Mouse (Mus musculus): ENCODE data around the gene Vdac1. TPM values are rescaled to one million over a fixed set of nuclear protein-coding genes. Genes with fewer than 3 reads are reported as not detected.
A peak's percentile ranks its signal among the peaks of the same experiment; 100 is the strongest.
"Not testable (repeated sequence)": the region's sequence is repeated elsewhere in the genome, so short reads cannot be mapped to it uniquely, and the experiment has no call there.

Gene Vdac1
- polyA plus RNA-seq, 1 experiment from 2014 or later = 232 TPM

DNA sequence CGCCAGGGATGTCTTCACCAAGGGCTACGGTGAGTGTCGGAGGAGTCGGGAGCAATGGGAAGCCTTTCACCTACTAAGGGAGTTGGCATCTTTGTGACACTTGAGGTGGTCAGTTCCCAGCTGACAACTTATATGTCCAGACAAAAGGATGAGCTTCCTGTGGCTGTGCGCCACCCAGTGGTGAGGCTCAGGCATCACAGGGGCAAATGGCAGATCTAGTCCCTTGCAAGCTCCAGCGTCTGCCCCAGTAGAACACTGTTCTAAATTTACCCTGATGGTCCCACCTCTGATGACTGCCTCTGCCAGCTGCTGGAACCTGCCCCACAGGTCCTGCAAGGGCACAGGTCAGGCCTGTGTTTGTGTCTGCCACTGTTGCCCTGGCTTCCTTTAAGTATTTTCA is 13.7 kb downstream of the Vdac1 start:
- Histone ChIP-seq H3K27ac (no peak overlapping the region), H3K79me2 (ENCODE audit: inconsistent target) (peaks cover 59% of the 10 kb centered on the region), H3K4me3 (ENCODE audit: inconsistent target) (no peak overlapping the region), H3K36me3 (ENCODE audit: inconsistent target) (peaks cover 48% of the 10 kb centered on the region)
- 81% methylated on average over 6 of the region's 6 CpGs for WGBS (ENCODE audit: missing documents)

- H3K27ac ChIP-seq = no peak overlapping the region
- peaks cover 65% of the 10 kb centered on the region for H3K36me3 ChIP-seq (ENCODE audit: inconsistent target)
- 94% methylated on average over 4 of the region's 4 CpGs for WGBS (ENCODE audit: missing documents)
- no peak overlapping the region for H3K4me3 ChIP-seq (ENCODE audit: inconsistent target)
- H3K79me2 ChIP-seq (ENCODE audit: inconsistent target) = peaks cover 27% of the 10 kb centered on the region
These were observed 16.9 kb downstream of the Vdac1 start for GRCm38 (mm10) chr11:52377579-52377978.

DNA sequence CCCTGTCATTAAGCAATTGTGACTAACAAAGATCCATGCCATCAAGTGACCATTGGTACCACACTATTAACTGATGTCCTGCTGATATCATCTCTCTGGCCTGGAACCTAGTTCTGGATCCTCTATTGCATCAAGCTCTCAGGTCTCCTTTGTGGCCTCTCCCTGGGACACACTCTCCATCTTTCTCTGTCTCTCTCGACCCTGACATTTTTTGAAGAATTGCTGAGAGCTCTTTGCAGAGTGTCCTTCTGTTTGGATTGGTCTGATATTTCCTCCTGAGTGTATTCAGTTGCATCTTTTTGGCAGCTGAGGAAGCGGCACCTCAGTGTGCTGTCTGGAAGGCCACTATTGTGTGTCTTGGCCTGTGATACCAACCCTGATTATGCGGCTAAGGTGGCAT is 18.6 kb downstream of the Vdac1 start:
- H3K4me3 ChIP-seq (ENCODE audit: inconsistent target) = no peak overlapping the region
- no peak overlapping the region for H3K27ac ChIP-seq
- H3K79me2 ChIP-seq (ENCODE audit: inconsistent target) = peaks cover 10% of the 10 kb centered on the region; the same call in 1 of the 2 replicates
- H3K36me3 ChIP-seq (ENCODE audit: inconsistent target) = peaks cover 79% of the 10 kb centered on the region
- 92% methylated on average over 3 of the region's 3 CpGs for WGBS (ENCODE audit: missing documents)

- no peaks in the 10 kb centered on the region for H3K79me2 ChIP-seq (ENCODE audit: inconsistent target)
- no peak overlapping the region for H3K4me3 ChIP-seq (ENCODE audit: inconsistent target)
- H3K27ac ChIP-seq = no peak overlapping the region
- peaks cover 68% of the 10 kb centered on the region for H3K36me3 ChIP-seq (ENCODE audit: inconsistent target)
- 92% methylated on average over 14 of the region's 14 CpGs for WGBS (ENCODE audit: missing documents)
These were observed 23.1 kb downstream of the Vdac1 start for GRCm38 (mm10) chr11:52383741-52384140.

DNA sequence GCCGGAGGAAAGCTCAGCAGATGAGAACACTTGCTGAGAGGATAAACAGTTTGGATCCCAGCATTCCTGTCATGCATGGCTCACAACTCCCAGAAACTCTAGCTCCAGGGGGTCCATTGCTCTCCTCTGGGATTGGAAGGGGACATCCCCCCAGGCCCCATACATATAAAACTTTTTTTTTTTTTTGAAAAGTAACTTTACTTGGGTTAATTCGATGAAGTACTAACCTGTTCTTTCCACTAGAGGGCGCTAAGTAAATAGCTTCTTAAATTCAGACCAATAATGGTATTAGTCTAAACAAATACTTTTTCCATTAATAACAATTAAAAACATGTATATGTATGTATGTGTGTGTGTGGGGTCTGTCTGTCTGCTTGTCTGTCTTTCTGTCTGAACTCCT is 24.0 kb downstream of the Vdac1 start:
- WGBS (ENCODE audit: missing documents) = 0% methylated on average over 1 of the region's 3 CpGs

DNA sequence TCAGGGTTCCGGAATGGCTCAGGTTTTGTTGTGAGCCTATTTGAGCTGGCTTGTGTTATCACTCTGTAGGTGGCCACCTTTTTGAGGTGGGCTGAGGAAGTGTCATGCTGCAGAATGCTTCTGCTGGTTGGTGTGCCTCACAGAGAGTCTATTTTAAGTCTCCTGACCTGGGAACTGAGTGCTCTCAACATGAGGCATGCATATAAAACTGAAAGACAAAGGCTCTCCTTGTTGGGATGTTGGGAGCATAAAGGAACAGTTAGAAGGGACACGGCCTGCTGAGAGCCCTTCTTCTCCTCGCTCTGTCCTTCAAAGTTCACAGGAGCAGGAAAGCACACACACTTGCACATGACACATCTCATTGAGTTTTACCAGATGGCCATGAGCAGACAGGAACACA is 26.2 kb downstream of the Vdac1 start:
- WGBS (ENCODE audit: missing documents) = 96% methylated on average over 3 of the region's 3 CpGs
- no peak overlapping the region for H3K4me3 ChIP-seq (ENCODE audit: inconsistent target)
- no peak overlapping the region for H3K27ac ChIP-seq
- H3K36me3 ChIP-seq (ENCODE audit: inconsistent target) = peaks cover 51% of the 10 kb centered on the region
- H3K79me2 ChIP-seq (ENCODE audit: inconsistent target) = no peaks in the 10 kb centered on the region

More for the DNA sequence above, 24.0 kb downstream of the Vdac1 start:
- Histone ChIP-seq H3K79me2 (ENCODE audit: inconsistent target) (no peaks in the 10 kb centered on the region), H3K36me3 (ENCODE audit: inconsistent target) (peaks cover 61% of the 10 kb centered on the region), H3K27ac (no peak overlapping the region), H3K4me3 (ENCODE audit: inconsistent target) (no peak overlapping the region)

DNA sequence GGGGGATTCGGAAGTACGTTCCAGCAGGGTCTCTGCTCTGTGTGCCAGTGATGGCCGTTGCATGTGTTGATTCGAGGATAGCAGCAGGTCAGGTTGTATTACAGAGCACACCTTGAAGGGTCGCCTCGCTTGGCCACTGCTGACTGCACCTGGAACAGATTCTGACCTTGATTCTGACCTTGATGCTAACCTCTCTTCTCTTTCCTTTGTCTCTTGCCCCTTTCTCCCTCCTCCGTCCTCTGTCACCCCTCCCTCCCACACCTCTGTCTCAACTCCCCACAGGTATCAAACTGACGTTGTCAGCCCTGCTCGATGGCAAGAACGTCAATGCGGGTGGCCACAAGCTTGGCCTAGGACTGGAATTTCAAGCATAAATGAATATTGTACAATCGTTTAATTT is 27.5 kb downstream of the Vdac1 start:
- 98% methylated on average over 12 of the region's 12 CpGs for WGBS (ENCODE audit: missing documents)
- Histone ChIP-seq H3K27ac (no peak overlapping the region), H3K79me2 (ENCODE audit: inconsistent target) (no peaks in the 10 kb centered on the region), H3K36me3 (ENCODE audit: inconsistent target) (peaks cover 39% of the 10 kb centered on the region), H3K4me3 (ENCODE audit: inconsistent target) (no peak overlapping the region)

- H3K27ac ChIP-seq; H3K79me2 ChIP-seq (ENCODE audit: inconsistent target); H3K4me3 ChIP-seq (ENCODE audit: inconsistent target): not testable (repeated sequence)
- 15% methylated on average over 4 of the region's 5 CpGs for WGBS (ENCODE audit: missing documents)
- H3K36me3 ChIP-seq (ENCODE audit: inconsistent target) = peaks cover 33% of the 10 kb centered on the region
These were observed 28.3 kb downstream of the Vdac1 start for GRCm38 (mm10) chr11:52388979-52389378.

GRCm38 (mm10) chr11:52389933-52390332 is 29.3 kb downstream of the Vdac1 start:
- 81% methylated on average over 5 of the region's 7 CpGs for WGBS (ENCODE audit: missing documents)
- no peak overlapping the region for H3K4me3 ChIP-seq (ENCODE audit: inconsistent target)
- H3K36me3 ChIP-seq (ENCODE audit: inconsistent target) = peaks cover 27% of the 10 kb centered on the region
- H3K27ac ChIP-seq = no peak overlapping the region
- no peaks in the 10 kb centered on the region for H3K79me2 ChIP-seq (ENCODE audit: inconsistent target)

GRCm38 (mm10) chr11:52394494-52394893 is 33.8 kb downstream of the Vdac1 start:
- H3K79me2 ChIP-seq (ENCODE audit: inconsistent target) = peaks cover 30% of the 10 kb centered on the region
- 93% methylated on average over 4 of the region's 4 CpGs for WGBS (ENCODE audit: missing documents)
- H3K27ac ChIP-seq = no peak overlapping the region
- no peaks in the 10 kb centered on the region for H3K36me3 ChIP-seq (ENCODE audit: inconsistent target)
- H3K4me3 ChIP-seq (ENCODE audit: inconsistent target) = no peak overlapping the region

- Histone ChIP-seq H3K4me3 (ENCODE audit: inconsistent target) (no peak overlapping the region), H3K36me3 (ENCODE audit: inconsistent target) (no peaks in the 10 kb centered on the region), H3K27ac (no peak overlapping the region), H3K79me2 (ENCODE audit: inconsistent target) (peaks cover 38% of the 10 kb centered on the region)
- WGBS (ENCODE audit: missing documents) = 74% methylated on average over 4 of the region's 4 CpGs
These were observed 34.7 kb downstream of the Vdac1 start for GRCm38 (mm10) chr11:52395343-52395742.

DNA sequence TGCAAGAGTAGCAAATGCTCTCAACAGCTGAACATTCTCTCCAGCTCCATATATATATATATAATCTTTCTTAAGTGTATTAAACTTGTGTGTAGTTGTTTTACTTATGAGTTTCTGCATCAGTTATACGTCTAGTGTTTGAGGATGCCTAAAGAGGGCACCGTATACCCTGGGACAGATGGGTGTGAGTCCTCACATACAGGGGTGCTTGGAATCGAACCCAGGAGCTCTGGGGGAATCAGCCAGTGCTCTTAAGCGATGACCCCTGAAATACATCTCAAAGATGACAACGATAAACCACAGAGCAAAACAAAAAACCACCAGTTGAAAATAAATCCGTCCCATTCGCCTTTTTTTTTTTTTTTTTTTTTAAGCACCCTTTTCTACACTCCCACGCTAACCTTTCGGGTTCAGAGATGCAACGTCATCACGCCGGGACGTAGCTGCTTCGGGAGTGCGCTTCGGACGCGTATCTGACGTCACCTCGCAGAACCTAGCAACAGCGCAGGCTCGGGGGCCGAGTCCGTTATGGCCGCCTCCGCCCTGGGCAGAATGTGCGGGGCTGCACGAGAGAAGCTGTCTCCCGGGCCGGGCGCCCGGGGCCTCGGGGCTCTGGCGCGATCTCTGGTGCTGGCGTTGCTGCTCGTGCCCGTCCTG is 35.4 kb downstream of the Vdac1 start, which contains the start of gene 9530068E07Rik:
Gene 9530068E07Rik (plus strand): TSS at position 489 of the 657 bp plus-strand sequence.
- Histone ChIP-seq H3K4me3 (ENCODE audit: inconsistent target) (peak within 1 kb of the TSS; percentile 89), H3K36me3 (ENCODE audit: inconsistent target) (no peaks in the 10 kb centered on the region), H3K27ac (peak within 1 kb of the TSS; percentile 60), H3K79me2 (ENCODE audit: inconsistent target) (peaks cover 46% of the 10 kb centered on the region)
- 3% methylated on average over 36 of the region's 38 CpGs for WGBS (ENCODE audit: missing documents)

GRCm38 (mm10) chr11:52396597-52397188 is 36.0 kb downstream of the Vdac1 start:
- 3% methylated on average over 33 of the region's 33 CpGs for WGBS (ENCODE audit: missing documents)
- Histone ChIP-seq H3K4me3 (ENCODE audit: inconsistent target) (peak overlapping the region; percentile 89), H3K79me2 (ENCODE audit: inconsistent target) (peaks cover 52% of the 10 kb centered on the region), H3K27ac (peak overlapping the region; percentile 60), H3K36me3 (ENCODE audit: inconsistent target) (no peaks in the 10 kb centered on the region)

GRCm38 (mm10) chr11:52397385-52397987 is 36.8 kb downstream of the Vdac1 start:
- peak overlapping the region; percentile 89 for H3K4me3 ChIP-seq (ENCODE audit: inconsistent target)
- H3K27ac ChIP-seq = peak overlapping the region; percentile 60; the same call in 1 of the 2 replicates
- WGBS (ENCODE audit: missing documents) = 54% methylated on average over 3 of the region's 4 CpGs
- peaks cover 60% of the 10 kb centered on the region for H3K79me2 ChIP-seq (ENCODE audit: inconsistent target)
- H3K36me3 ChIP-seq (ENCODE audit: inconsistent target) = 0 out of 2 replicates have a peak, but pooled peaks cover 4% of the 10 kb centered on the region

DNA sequence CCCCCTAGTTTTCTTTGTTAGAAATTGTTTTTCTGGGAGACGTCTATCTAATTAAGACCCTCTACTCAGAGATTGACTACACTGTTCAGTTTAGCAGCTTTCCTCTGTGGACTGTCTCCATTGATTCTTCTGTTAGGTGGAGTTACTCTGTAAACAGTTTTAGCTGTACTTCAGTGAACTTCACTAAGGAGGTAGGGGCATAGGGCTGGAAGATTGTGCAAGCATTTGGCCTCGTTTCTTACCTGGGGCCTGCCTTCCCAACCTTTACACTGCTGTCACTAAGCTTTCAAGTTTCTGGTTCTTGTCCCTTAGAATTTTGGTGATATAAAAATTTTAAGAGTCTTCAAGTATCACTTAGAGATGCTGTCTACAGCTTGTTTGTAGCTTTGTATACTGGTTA is 40.8 kb downstream of the Vdac1 start:
- H3K27ac ChIP-seq = no peak overlapping the region
- no peak overlapping the region for H3K4me3 ChIP-seq (ENCODE audit: inconsistent target)
- H3K36me3 ChIP-seq (ENCODE audit: inconsistent target) = peaks cover 39% of the 10 kb centered on the region; the same call in 1 of the 2 replicates
- WGBS (ENCODE audit: missing documents) = 84% methylated on average over 2 of the region's 2 CpGs
- H3K79me2 ChIP-seq (ENCODE audit: inconsistent target) = peaks cover 85% of the 10 kb centered on the region
